Mouse (Mus musculus) NIH3T3 (cell line): ENCODE data around the gene Olfr697.
"Not testable (repeated sequence)": the region's sequence is repeated elsewhere in the genome, so short reads cannot be mapped to it uniquely, and the experiment has no call there.

Experiments used
- DNase-seq: peaks from one replicate; pipeline ENCODE4 v3.0.0-alpha.2; 2012; ENCODE audit warnings: low read depth

Gene Olfr697

DNA sequence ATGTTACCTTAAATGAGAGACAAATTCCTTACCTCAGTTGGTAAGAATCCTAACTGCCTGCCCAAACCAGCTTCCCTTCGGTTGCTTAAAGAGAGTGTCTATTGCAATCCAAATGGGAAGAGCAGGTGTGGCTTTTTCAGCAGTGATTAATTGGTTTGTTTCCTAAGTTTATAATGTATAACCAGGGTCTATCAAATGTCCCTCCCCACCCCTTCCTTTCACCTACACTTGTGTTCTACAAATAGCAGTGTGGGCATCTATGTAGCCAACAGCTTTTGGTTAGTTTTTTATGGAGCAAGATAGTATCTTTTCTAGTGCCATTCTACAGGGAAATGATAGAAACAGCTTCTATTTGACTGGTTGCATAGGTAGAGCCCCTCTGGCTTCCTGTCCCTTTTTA lies at the start of gene Olfr697:
Gene Olfr697, minus strand, starts transcription at position 101 of the 400 bp plus-strand sequence.
- DNase-seq = no peak

DNA sequence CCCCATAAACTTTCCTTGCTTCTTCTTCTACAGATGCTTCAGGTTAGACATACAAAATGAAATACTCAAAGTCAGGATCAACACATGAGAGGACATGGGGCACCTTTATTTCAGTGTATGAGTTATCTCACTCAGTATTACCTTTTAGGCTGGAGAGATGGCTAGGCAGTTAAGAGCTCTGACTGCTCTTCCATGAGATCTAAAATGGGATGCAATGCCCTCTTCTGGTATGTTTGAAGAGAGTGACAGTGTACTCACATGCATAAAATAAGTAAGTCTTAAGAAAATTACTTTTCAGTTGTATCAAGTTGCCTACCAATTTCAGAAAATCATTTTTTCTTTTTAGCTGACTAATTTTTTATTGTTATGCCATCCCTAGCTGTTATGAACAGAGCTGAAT lies 46.1 kb upstream of the Olfr697 start:
- DNase-seq = no peak

DNA sequence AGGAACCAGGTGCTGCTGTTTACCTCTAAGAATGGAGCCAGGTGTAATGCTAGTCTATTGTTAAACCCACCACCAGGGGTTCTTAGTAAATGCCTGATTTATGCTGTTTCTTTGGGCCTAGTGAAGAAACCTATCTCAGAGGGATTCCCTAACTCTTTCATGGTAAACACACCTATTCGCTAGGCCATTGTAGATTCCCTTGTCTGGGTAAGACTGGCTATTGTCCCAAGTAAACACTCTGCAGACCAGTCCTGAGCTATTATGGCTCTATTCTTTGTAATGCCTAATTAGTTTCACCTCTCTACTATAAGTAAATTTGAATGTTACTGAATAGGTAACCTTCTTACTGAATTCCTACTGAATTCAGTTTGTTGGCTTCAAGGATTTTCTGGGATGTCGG lies 18.8 kb upstream of the Olfr697 start:
- DNase-seq = not testable (repeated sequence)

DNA sequence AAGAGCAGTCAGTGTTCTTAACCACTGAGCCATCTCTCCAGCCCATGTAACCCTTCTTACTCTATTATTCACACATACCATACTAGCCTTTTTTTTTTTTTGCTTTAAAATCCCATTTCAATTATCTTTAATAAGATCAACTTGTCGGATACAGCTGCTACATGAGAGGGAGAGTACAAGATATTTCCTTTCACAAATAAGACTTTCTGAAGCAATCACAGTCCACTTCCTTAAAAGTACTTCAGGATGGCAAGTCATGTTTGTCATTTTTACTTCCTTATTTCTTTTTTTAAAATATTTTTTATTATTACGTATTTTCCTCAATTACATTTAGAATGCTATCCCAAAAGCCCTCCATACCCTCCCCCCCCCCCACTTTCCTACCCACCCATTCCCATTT lies 16.6 kb upstream of the Olfr697 start:
- DNase-seq = no peak

DNA sequence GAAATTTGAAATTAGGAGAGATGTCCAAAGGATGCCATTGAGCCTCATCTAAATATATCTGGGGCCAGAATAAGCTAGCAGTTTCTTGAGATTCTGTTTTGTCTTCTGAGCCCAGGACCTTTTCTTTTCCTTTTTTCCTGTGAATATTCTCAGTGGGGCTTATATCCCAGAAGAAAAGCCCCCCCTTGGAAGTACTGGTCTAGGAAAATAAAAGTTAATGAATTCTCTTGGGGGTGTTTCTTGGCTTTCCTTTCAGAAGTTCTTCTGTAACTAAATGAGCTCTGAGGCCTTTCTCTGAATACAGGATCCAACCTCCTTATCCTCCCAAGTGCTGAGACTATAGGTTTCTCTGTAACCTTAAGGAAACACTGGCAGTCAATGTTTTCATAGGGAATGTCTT lies 13.1 kb upstream of the Olfr697 start, which contains the start of gene Olfr698:
Gene Olfr698, minus strand, starts transcription at position 101 of the 400 bp plus-strand sequence.
- no peak for DNase-seq

DNA sequence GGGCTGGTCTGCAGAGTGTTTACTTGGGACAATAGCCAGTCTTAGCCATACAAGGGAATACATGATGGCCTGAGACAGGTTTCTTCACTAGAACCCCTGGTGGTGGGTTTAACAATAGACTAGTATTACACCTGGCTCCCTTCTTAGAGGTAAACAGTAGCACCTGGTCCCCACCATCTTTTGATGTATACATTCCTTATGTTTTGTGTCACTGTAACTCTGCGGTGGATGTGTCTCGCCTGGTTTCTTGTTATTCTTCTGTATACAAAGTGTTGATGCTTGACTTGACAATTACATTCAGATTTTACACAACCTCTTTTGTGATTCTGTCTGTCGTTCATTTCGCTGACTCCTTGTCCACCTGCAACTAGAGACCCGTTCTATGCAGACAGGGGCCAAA lies 3.6 kb upstream of the Olfr697 start:
- DNase-seq = no peak

DNA sequence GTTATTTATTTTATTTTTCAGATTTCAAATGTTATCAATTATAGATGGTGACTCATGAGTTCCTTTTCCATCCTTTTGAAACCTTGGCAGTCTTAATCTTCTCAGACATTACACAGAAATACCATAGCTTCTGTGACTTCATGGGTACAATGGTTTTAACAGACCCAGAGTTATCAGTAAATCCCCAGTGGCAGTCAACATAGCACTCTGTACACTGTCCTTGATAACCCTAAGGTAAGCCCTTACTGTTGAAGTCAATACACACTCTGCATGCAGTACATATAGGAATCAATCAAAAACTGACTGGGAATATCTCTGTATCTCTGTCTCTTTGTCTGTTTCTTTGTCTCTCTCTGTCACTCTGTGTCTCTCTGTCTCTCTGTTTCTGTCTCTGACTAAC lies 5.2 kb downstream of the Olfr697 start:
- DNase-seq = no peak

DNA sequence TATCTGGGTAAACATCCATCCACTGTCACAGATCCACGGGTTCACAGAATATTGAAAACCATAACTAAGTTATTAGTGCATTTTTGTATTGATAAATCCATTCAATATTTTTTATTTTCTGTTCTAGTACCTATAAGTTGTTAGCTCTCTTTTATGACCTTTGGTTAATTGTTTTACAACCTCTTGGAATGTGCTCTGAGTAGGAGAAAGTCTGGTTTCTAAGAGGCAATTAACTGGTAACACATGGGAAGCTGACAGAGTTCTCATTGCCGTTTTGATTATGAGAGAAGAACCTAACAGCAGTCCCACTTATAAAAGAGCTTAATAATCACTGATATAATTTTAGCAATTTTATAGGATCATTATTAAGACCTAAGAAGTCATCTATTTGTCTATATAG lies 8.5 kb downstream of the Olfr697 start:
- no peak for DNase-seq

DNA sequence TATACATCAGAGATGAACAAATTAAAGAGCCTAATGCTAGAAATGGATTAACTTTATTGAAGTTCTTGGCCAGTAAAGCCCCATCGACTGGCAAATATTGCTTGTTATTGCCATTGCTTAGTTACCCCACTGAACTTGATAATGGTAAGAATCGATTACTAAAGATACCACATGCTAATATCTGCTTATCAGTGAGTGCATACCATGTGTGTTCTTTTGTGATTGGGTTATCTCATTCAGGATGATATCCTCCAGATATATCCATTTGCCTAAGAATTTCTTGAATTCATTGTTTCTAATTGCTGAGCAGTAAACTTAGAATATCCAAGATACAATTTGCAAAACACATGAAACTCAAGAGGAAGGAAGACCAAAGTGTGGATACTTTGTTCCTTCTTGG lies 16.6 kb downstream of the Olfr697 start:
- not testable (repeated sequence) for DNase-seq

DNA sequence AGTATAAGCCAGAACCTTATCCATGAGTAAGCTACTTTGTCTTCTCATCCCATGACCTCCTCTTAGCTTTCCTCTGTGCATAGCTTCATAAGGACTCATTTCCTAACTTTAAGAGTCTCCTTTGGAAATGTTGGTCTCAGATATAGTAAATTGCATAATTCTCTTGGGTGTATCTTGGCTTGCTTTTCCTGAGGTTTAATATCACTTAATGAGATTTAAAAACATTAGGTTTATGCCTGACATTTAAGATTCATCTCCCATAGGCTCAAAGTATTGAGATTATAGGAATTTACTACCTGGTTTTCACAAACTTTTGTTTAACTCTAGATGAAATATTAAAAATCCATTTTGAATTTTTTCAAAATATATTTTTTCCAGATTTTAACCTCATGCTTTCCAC lies 25.9 kb downstream of the Olfr697 start, which contains the start of gene Olfr695:
Gene Olfr695, minus strand, starts transcription at position 101 of the 400 bp plus-strand sequence.
- DNase-seq = no peak

DNA sequence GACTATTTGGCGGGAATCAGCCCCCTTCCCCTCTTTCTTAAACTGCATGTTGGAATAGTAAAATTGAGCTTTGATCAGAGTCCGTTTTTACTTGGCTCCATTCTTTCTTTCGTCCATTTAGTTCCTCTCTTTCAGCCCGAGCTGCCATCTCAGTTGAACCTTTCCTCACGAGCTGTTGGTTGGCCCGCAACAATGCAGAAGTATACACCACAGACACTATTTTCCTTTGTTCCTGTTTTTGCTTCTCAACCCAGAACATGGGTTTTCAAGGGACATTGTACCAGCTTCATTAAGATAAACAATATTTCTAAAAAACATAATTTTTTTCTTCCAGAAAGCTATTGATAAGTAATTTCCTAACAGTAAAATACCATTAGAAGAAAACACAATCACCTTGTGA lies 30.8 kb downstream of the Olfr697 start:
- no peak for DNase-seq

DNA sequence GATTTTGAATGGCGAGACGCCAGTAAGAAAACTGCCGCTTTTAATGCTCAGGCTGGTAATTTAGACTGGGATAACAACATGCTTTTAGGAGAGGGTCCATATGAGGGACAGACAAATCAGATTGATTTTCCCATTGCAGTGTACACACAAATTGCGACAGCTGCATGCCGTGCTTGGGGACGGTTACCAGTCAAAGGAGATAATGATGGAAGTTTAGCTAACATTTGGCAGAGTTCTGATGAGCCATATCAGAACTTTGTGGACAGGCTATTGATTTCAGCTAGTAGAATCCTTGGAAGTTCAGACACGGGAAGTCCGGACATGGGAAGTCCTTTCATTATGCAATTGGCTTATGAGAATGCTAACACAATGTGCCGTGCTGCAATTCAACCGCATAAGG lies 34.5 kb downstream of the Olfr697 start:
- not testable (repeated sequence) for DNase-seq

DNA sequence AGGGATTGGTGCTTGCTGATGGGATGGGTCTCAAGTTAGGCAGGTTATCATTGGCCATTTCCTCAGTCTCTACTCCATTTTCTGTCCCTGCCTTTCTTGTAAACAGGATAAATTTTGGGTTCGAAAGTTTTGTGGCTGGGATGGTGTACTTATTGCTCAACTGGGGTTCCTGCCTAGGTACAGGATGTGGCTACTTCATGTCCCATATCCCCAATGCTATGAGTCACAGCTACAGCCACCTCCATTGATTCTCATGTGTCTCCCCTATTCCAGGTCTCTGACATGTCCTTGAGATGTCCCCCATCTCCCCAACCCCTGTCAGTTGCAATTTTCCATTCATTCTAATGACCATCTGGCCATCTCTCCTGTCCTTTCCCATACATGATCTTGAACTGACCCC lies 45.4 kb downstream of the Olfr697 start:
- DNase-seq = no peak

DNA sequence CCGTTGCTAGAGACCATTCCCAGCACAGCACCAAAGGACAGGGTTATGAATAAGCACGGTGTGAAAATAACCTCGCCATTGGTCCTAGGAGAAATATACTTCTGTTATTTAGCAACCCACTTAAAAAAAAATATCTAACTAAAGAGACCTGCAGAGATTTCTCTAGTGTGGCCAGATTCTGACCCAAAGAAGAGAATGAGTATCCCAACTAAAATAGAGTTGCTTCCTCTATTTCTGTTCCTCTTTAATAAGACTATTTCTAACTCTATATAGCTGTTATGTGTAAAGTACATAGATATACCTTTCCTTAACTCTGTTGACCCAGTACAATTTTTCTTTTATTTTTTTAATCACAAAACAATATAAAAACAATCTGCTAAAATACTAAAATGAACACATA lies 49.3 kb downstream of the Olfr697 start:
- no peak for DNase-seq

DNA sequence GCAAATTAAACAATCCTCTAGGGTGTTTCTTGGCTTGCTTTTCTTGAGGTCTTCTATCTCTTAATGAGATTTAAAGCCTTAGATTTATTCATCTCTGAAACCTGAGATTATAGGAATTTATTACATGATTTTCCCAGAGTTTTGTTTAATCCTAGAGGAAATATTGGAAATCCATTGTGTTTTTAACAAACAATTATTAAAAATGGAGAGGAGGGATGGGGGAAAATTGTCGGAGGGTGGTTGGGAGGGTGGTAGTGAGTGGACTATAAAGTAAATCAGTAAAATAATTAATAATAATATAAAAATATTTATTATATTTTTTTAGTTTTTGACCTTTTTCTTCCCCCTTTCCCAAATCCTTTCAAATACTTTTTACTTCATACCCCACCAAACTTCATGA lies 50.5 kb downstream of the Olfr697 start, which contains the start of gene Olfr694:
Gene Olfr694, minus strand, starts transcription at position 101 of the 400 bp plus-strand sequence.
- DNase-seq = no peak
